Mouse (Mus musculus) small intestine, adult 2 months (tissue): ENCODE results near the gene Igfbp3.

ENCODE experiments used
- CTCF ChIP-seq: fragments of 200-500 bp; IDR thresholded peaks from 2 replicates; pipeline ENCODE4 v1.5.1; 2012; ENCODE audit warnings: low read depth, mild to moderate bottlenecking, control low read depth, inconsistent platforms, low read length, moderate library complexity, mixed read lengths; ENCODE audit not compliant: insufficient replicate concordance, insufficient read length; ENCODE audit errors: extremely low read depth
- POLR2A ChIP-seq: fragments of 200-500 bp; IDR thresholded peaks from 2 replicates; pipeline ENCODE4 v1.6.1; 2012; ENCODE audit warnings: low read depth, mild to moderate bottlenecking, control low read depth, inconsistent platforms, low read length, moderate library complexity

GRCm38 (mm10) chr11:7210343-7210742, 3.4 kb downstream of the Igfbp3 start:
- TF ChIP-seq POLR2A (no peak), CTCF (peak; percentile 81)
